Mouse (Mus musculus) C2C12 (cell line): ENCODE measurements around the gene Tenm4. TPM values are rescaled to one million over a fixed set of nuclear protein-coding genes. Genes with fewer than 3 reads are reported as not detected.

ENCODE experiments used
- H3K27me3 ChIP-seq: one replicate; pipeline ENCODE4 v1.6.1; 2011; ENCODE audit not compliant: control insufficient read depth, insufficient read depth, insufficient read length
- H3K36me3 ChIP-seq: one replicate; pipeline ENCODE4 v1.6.1; 2011; ENCODE audit not compliant: control insufficient read depth, insufficient read depth
- H3K4me3 ChIP-seq: one replicate; pipeline ENCODE4 v1.5.1; 2011; ENCODE audit warnings: mild to moderate bottlenecking, control low read depth; ENCODE audit not compliant: poor library complexity, insufficient read depth, severe bottlenecking
- H3K79me2 ChIP-seq: one replicate; pipeline ENCODE4 v1.6.1; 2011; ENCODE audit not compliant: control insufficient read depth, insufficient read depth
- H3K79me3 ChIP-seq: one replicate; pipeline ENCODE4 v1.6.1; 2011; ENCODE audit warnings: low read depth, control low read depth
- H3ac ChIP-seq: one replicate; pipeline ENCODE3; 2011; ENCODE audit warnings: low read depth; ENCODE audit not compliant: control insufficient read depth, insufficient read length
- CEBPB ChIP-seq: IDR thresholded peaks from one replicate; pipeline ENCODE4 v1.6.1; 2011; ENCODE audit warnings: low read depth, mild to moderate bottlenecking, control low read depth, moderate library complexity
- CTCF ChIP-seq: IDR thresholded peaks from one replicate; pipeline ENCODE4 v1.5.1; 2011; ENCODE audit not compliant: control insufficient read depth, insufficient read depth, insufficient read length
- FOSL1 ChIP-seq: IDR thresholded peaks from one replicate; pipeline ENCODE4 v1.8.0; 2011; ENCODE audit warnings: mild to moderate bottlenecking, low read length; ENCODE audit not compliant: poor library complexity, insufficient read depth, severe bottlenecking
- MAX ChIP-seq: IDR thresholded peaks from one replicate; pipeline ENCODE4 v1.6.1; 2011; ENCODE audit warnings: mild to moderate bottlenecking, control low read depth
- MYOD1 ChIP-seq: IDR thresholded peaks from one replicate; pipeline ENCODE4 v1.6.1; 2011; ENCODE audit warnings: low read depth; ENCODE audit not compliant: control insufficient read depth, insufficient read length
- MYOG ChIP-seq: IDR thresholded peaks from one replicate; pipeline ENCODE4 v1.6.1; 2011; ENCODE audit not compliant: control insufficient read depth, insufficient read length; ENCODE audit errors: extremely low read depth
- USF1 ChIP-seq: IDR thresholded peaks from one replicate; pipeline ENCODE4 v1.6.1; 2011; ENCODE audit warnings: low read depth, mild to moderate bottlenecking, control low read depth, moderate library complexity
- polyA plus RNA-seq: library from polyadenylated mRNA; unstranded; fragments of >200 nt; fragmentation: generic; extraction: Trizol; gene quantifications from one replicate; pipeline ENCODE4 v1.2.1, GENCODE M21; 2012; ENCODE audit warnings: missing spikeins

Gene Tenm4
- polyA plus RNA-seq, 1 experiment, result 0.71 TPM

DNA sequence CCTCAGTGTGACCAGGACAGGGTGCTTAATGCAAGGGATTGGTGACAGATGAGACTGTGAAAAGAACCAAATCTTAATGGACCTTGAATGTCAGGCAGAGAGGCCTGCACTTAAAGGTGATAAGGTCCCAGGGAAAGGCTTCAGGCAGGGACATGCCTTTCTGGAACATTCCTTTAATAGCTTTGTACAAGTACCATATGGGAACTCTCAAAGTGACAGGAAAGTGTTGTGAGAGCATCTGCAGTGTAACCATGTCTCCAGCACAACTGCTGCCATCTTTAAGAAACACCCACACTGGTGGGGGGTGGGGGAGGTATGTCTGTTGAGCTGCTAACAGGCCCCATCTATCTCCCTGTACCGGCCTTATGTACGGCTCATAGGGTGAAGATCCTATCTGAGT is 506.0 kb downstream of the Tenm4 start:
- Histone ChIP-seq H3K79me2 (no peaks in the 10 kb centered on the region), H3K79me3 (no peaks in the 10 kb centered on the region), H3K27me3 (no peaks in the 10 kb centered on the region), H3K36me3 (no peaks in the 10 kb centered on the region), H3ac (no peak overlapping the region), H3K4me3 (no peak overlapping the region)
- TF ChIP-seq CTCF (no peak), MYOD1 (no peak), FOSL1 (no peak), CEBPB (no peak), MYOG (no peak), MAX (no peak), USF1 (no peak)

DNA sequence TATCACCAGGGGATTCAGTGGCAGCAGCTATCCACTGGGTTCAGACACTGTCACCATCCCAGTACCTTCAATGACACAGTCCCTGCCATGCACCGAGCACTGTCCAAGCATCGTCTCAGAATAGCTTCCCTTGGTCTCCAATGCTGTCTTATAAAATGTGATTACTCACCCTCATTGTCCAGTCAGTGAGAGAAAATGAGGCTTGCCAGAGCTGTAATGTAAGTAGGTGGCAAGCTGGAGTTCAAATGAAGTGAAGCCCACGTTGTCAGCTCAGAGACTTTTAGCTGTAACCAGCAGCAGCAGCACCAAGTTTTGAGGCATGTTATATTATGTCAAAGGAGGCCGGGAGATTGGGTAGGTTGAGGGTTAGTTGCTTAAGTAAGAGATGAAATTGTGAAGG is 507.2 kb downstream of the Tenm4 start:
- H3K4me3 ChIP-seq, result no peak overlapping the region
- no peaks in the 10 kb centered on the region for H3K36me3 ChIP-seq
- H3ac ChIP-seq, result no peak overlapping the region
- TF ChIP-seq USF1 (no peak), CEBPB (no peak), MYOG (no peak), CTCF (no peak), MYOD1 (no peak), FOSL1 (no peak), MAX (no peak)
- H3K79me3 ChIP-seq, result no peaks in the 10 kb centered on the region
- H3K79me2 ChIP-seq, result no peaks in the 10 kb centered on the region
- no peaks in the 10 kb centered on the region for H3K27me3 ChIP-seq

DNA sequence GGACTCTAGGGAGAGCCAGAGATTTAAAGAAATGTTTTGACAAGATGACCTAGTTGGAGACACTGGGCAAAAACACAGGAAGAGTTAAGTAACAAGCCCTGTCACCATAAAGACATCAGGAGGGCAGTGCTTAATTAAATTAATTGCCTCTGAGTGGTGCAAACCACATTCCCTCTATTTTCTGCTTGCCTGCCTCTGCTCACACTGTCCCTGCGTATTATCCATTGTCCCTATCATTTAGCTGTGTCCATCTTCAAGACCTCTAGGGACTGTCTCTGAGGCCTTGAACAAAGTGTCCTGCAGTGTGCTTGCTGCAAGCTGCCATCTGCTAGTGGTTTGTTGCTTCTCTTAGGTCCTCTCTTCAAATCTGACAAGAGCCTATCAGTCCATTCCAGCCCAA is 508.7 kb downstream of the Tenm4 start:
- Histone ChIP-seq H3K27me3 (no peaks in the 10 kb centered on the region), H3K79me3 (no peaks in the 10 kb centered on the region), H3K36me3 (no peaks in the 10 kb centered on the region), H3K4me3 (no peak overlapping the region), H3ac (no peak overlapping the region), H3K79me2 (no peaks in the 10 kb centered on the region)
- TF ChIP-seq FOSL1 (no peak), MAX (no peak), MYOD1 (no peak), MYOG (no peak), CTCF (no peak), CEBPB (no peak), USF1 (no peak)

DNA sequence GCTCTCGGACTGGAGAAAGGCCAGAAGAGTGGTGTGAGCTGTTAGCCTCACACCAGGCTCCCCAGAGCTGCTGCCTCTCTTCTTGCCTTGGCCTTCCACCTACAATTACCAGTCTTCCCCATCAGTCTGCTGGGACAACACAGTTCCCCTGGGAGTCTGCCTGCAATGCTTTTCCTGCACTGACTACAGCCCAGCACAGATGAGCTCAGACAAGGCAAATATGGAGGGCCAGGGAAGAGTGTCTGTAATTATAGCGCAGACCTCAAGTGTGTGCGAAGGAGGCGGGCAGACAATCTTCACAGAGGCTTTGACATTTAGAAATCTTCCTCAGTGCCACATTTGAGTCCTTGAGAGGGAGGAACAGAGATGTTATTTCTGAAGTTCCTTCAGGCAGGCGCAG is 509.4 kb downstream of the Tenm4 start:
- Histone ChIP-seq H3ac (no peak overlapping the region), H3K79me3 (no peaks in the 10 kb centered on the region), H3K36me3 (no peaks in the 10 kb centered on the region), H3K27me3 (no peaks in the 10 kb centered on the region), H3K4me3 (no peak overlapping the region), H3K79me2 (no peaks in the 10 kb centered on the region)
- no peak for TF ChIP-seq MAX
- no peak for TF ChIP-seq MYOG
- TF ChIP-seq CEBPB, result no peak
- no peak for TF ChIP-seq CTCF
- no peak for TF ChIP-seq USF1
- TF ChIP-seq MYOD1, result no peak
- no peak for TF ChIP-seq FOSL1

DNA sequence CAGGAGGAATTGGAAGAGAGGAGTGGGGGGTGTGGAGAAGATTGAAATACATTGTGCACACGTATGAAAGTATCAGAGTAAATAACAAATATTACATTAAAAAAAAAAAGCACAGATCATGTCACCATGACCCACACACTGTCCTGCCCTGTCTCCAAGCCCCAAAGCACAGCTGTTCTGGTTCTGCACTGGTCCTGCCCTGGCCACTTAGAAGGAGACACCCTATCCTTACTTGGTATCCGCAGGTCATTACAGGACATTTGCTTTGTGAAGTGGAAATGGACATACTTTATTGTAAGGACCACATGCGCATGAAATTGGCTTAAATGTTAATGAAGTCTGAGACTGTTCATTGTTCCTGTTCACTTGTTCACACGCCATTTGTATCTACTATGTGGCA is 510.8 kb downstream of the Tenm4 start:
- Histone ChIP-seq H3K36me3 (no peaks in the 10 kb centered on the region), H3K79me3 (no peaks in the 10 kb centered on the region), H3K79me2 (no peaks in the 10 kb centered on the region), H3ac (no peak overlapping the region), H3K27me3 (no peaks in the 10 kb centered on the region), H3K4me3 (no peak overlapping the region)
- TF ChIP-seq FOSL1, result no peak
- TF ChIP-seq CTCF, result no peak
- TF ChIP-seq MYOD1, result no peak
- TF ChIP-seq MAX, result no peak
- no peak for TF ChIP-seq USF1
- TF ChIP-seq MYOG, result no peak
- no peak for TF ChIP-seq CEBPB

DNA sequence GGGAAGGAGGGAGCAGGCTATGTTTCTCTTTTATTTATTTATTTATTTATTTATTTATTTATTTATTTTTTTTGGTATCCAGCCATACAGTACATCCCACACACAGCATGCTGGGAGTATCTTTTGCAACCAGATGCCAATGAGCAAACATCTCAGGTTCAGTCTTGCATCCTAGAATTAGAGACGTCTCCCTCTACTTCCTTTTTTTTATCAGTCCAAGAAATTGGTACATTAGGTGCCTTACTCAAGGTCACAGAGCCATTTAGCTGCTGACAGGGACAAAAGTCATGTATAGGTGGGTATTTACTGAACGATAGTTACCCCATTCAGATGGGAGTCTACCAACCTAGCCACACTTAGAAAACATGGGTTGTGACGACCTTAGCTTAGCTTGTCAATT is 517.1 kb downstream of the Tenm4 start:
- no peaks in the 10 kb centered on the region for H3K79me3 ChIP-seq
- TF ChIP-seq MYOD1 (no peak), USF1 (no peak), CTCF (no peak), FOSL1 (no peak), MAX (no peak)
- no peaks in the 10 kb centered on the region for H3K79me2 ChIP-seq
- no peaks in the 10 kb centered on the region for H3K36me3 ChIP-seq
- H3ac ChIP-seq, result no peak overlapping the region
- no peak overlapping the region for H3K4me3 ChIP-seq
- H3K27me3 ChIP-seq, result no peaks in the 10 kb centered on the region
